Mouse (Mus musculus) liver, adult 2 months (tissue): ENCODE results near the gene Dpf3.

Experiments
- CTCF ChIP-seq: fragments of 200-500 bp; IDR thresholded peaks from 2 replicates; pipeline ENCODE4 v1.5.1; 2011; ENCODE audit warnings: low read depth, low read length, control low read depth
- POLR2A ChIP-seq: fragments of 200-500 bp; IDR thresholded peaks from 2 replicates; pipeline ENCODE4 v1.6.1; 2011; ENCODE audit warnings: low read length, control low read depth; ENCODE audit not compliant: insufficient read depth; ENCODE audit errors: extremely low read depth

GRCm38 (mm10) chr12:83495248-83495960, 7.9 kb upstream of the Dpf3 start:
- TF ChIP-seq CTCF (no peak), POLR2A (no peak)
